Mouse (Mus musculus) liver, postnatal 0 days (tissue): ENCODE results near the gene Irak2.

Experiments used
- CTCF ChIP-seq: sonication (generic); IDR thresholded peaks from 2 replicates; pipeline ENCODE4 v1.5.1; 2016; ENCODE audit warnings: antibody characterized with exemption, low read depth
- EP300 ChIP-seq: IDR thresholded peaks from 2 replicates; pipeline ENCODE4 v1.6.1; 2016; ENCODE audit warnings: antibody characterized with exemption, low read depth, mild to moderate bottlenecking

- TF ChIP-seq CTCF: peak; percentile 41
- TF ChIP-seq EP300: peak; percentile 67; the same call in 1 of the 2 replicates
Measured at GRCm38 (mm10) chr6:113696582-113697221, 58.4 kb downstream of the Irak2 start, which contains the start of gene Tatdn2.
